Mouse (Mus musculus): Measurements from ENCODE around the gene Tgtp2.
"Not testable (repeated sequence)": the region's sequence is repeated elsewhere in the genome, so short reads cannot be mapped to it uniquely, and the experiment has no call there.

Tgtp2 gene

GRCm38 (mm10) chr11:49084875-49085274, 20.9 kb upstream of the Tgtp2 start:
- DNase-seq (ENCODE audit: low read depth): no peak

- DNase-seq (ENCODE audit: low read depth): no peak
Observed at GRCm38 (mm10) chr11:49084385-49084784, 20.4 kb upstream of the Tgtp2 start.

- no peak for DNase-seq (ENCODE audit: low read depth)
Observed at GRCm38 (mm10) chr11:49083808-49084207, 19.8 kb upstream of the Tgtp2 start.

- no peak for DNase-seq (ENCODE audit: low read depth)
Observed at GRCm38 (mm10) chr11:49083146-49083545, 19.1 kb upstream of the Tgtp2 start.

- no peak for DNase-seq (ENCODE audit: low read depth)
Observed at GRCm38 (mm10) chr11:49081886-49082285, 17.9 kb upstream of the Tgtp2 start.

- no peak for DNase-seq (ENCODE audit: low read depth)
Observed at GRCm38 (mm10) chr11:49081356-49081755, 17.4 kb upstream of the Tgtp2 start.

GRCm38 (mm10) chr11:49080636-49081035, 16.6 kb upstream of the Tgtp2 start:
- no peak for DNase-seq (ENCODE audit: low read depth)

GRCm38 (mm10) chr11:49078719-49079118, 14.7 kb upstream of the Tgtp2 start:
- no peak for DNase-seq (ENCODE audit: low read depth)

GRCm38 (mm10) chr11:49077012-49077411, 13.0 kb upstream of the Tgtp2 start:
- DNase-seq (ENCODE audit: low read depth): no peak

- DNase-seq (ENCODE audit: low read depth): not testable (repeated sequence)
Observed at GRCm38 (mm10) chr11:49076001-49076757, 12.2 kb upstream of the Tgtp2 start, which contains the start of gene Ifi47. Gene Ifi47 (plus strand): TSS chr11:49076587.

GRCm38 (mm10) chr11:49068358-49068757, 4.4 kb upstream of the Tgtp2 start:
- no peak for DNase-seq (ENCODE audit: low read depth)

GRCm38 (mm10) chr11:49061865-49062264, 2.1 kb downstream of the Tgtp2 start:
- DNase-seq (ENCODE audit: low read depth): not testable (repeated sequence)

- DNase-seq (ENCODE audit: low read depth): not testable (repeated sequence)
Observed at GRCm38 (mm10) chr11:49060061-49060460, 3.9 kb downstream of the Tgtp2 start.

- DNase-seq (ENCODE audit: low read depth): not testable (repeated sequence)
Observed at GRCm38 (mm10) chr11:49051894-49052293, 12.1 kb downstream of the Tgtp2 start.

GRCm38 (mm10) chr11:49051093-49051891, 12.7 kb downstream of the Tgtp2 start, which contains the start of gene 9930111J21Rik2:
Gene 9930111J21Rik2 (minus strand): TSS chr11:49051242.
- DNase-seq (ENCODE audit: low read depth): not testable (repeated sequence)

- not testable (repeated sequence) for DNase-seq (ENCODE audit: low read depth)
Observed at GRCm38 (mm10) chr11:49050064-49050463, 13.9 kb downstream of the Tgtp2 start.

- DNase-seq (ENCODE audit: low read depth): not testable (repeated sequence)
Observed at GRCm38 (mm10) chr11:49012074-49012473, 51.9 kb downstream of the Tgtp2 start.
